Mouse (Mus musculus): ENCODE data around the gene Dpp3.

GRCm38 (mm10) chr19:4891798-4892197 lies 36.3 kb downstream of the Dpp3 start:
- no peak for TF ChIP-seq POLR2A (IDR thresholded peaks at IDR 0.05; ENCODE audit: extremely low read depth, insufficient read depth, low read length)
- no peak for TF ChIP-seq CTCF (IDR thresholded peaks at IDR 0.05; ENCODE audit: low read depth, low read length)
